Mouse (Mus musculus) urinary bladder, postnatal 4 days (tissue): Measurements from ENCODE around the gene Thumpd3.

Experiments
- DNase-seq, 2 experiments: peaks; one replicate each; pipeline ENCODE4 v3.0.0; 2021 to 2022; ENCODE audit warnings: low spot score in 2 of 2

The Thumpd3 gene

GRCm38 (mm10) chr6:113046041-113046975 is at the start of gene Thumpd3:
Gene Thumpd3, plus strand, starts transcription at chr6:113046225.
- DNase-seq = peak; percentile 96 to 98

- DNase-seq = no peak
These were observed 46.8 kb upstream of the Thumpd3 start for GRCm38 (mm10) chr6:112999199-112999598.

- DNase-seq = peak; percentile 78 to 89
These were observed 45.2 kb upstream of the Thumpd3 start for GRCm38 (mm10) chr6:113000666-113001287.

GRCm38 (mm10) chr6:113001719-113002118 is 44.3 kb upstream of the Thumpd3 start:
- no peak for DNase-seq

GRCm38 (mm10) chr6:113003313-113004111 is 42.5 kb upstream of the Thumpd3 start:
- no peak for DNase-seq

GRCm38 (mm10) chr6:113006833-113007232 is 39.2 kb upstream of the Thumpd3 start:
- DNase-seq = no peak

GRCm38 (mm10) chr6:113011886-113012285 is 34.1 kb upstream of the Thumpd3 start:
- no peak for DNase-seq

GRCm38 (mm10) chr6:113012495-113012941 is 33.5 kb upstream of the Thumpd3 start:
- DNase-seq = peak; percentile 63 to 71

GRCm38 (mm10) chr6:113013550-113013949 is 32.5 kb upstream of the Thumpd3 start:
- no peak for DNase-seq

GRCm38 (mm10) chr6:113017500-113018047 is 28.5 kb upstream of the Thumpd3 start:
- DNase-seq = no peak

GRCm38 (mm10) chr6:113018139-113018538 is 27.9 kb upstream of the Thumpd3 start:
- DNase-seq = no peak

GRCm38 (mm10) chr6:113024866-113025265 is 21.2 kb upstream of the Thumpd3 start:
- DNase-seq = no peak

GRCm38 (mm10) chr6:113025774-113026173 is 20.3 kb upstream of the Thumpd3 start:
- DNase-seq = no peak

- no peak for DNase-seq
These were observed 18.6 kb upstream of the Thumpd3 start for GRCm38 (mm10) chr6:113027446-113027845.

GRCm38 (mm10) chr6:113029006-113029405 is 17.0 kb upstream of the Thumpd3 start:
- DNase-seq = no peak

- DNase-seq = no peak
These were observed 15.5 kb upstream of the Thumpd3 start for GRCm38 (mm10) chr6:113030553-113030952.

- DNase-seq = no peak
These were observed 14.9 kb upstream of the Thumpd3 start for GRCm38 (mm10) chr6:113030970-113031660.

- no peak for DNase-seq
These were observed 13.9 kb upstream of the Thumpd3 start for GRCm38 (mm10) chr6:113032121-113032520.

- DNase-seq = no peak
These were observed 12.8 kb upstream of the Thumpd3 start for GRCm38 (mm10) chr6:113033185-113033584.

- DNase-seq = no peak
These were observed 11.6 kb upstream of the Thumpd3 start for GRCm38 (mm10) chr6:113034466-113034865.
